Mouse (Mus musculus) gastrocnemius, postnatal 14 days (tissue): ENCODE results near the gene Defb42. TPM values are rescaled to one million over a fixed set of nuclear protein-coding genes. Genes with fewer than 3 reads are reported as not detected.

Source experiments
- DNase-seq: peaks from one replicate; pipeline ENCODE4 v3.0.0; 2021; ENCODE audit warnings: mixed read lengths
- intact Hi-C: fragments of 180-260 bp; cut with DNase I; formaldehyde crosslinking; loops from one replicate; pipeline ENCODE4 v1.15.1; 2025; ENCODE audit warnings: low total_unique reads
- long read RNA-seq, 2 experiments: library from polyadenylated mRNA; stranded (forward); transcript quantifications; one replicate each; pipeline ENCODE4 v2.0.0; 2021
- total RNA-seq, 2 experiments: library from RNA; stranded (reverse); gene quantifications; 2 replicates each; pipeline ENCODE4 v1.2.3; 2021

Gene Defb42
- total RNA-seq, result not detected
- long read RNA-seq, experiment 1, result 0 reads
- long read RNA-seq, experiment 2, result 0 reads

DNA sequence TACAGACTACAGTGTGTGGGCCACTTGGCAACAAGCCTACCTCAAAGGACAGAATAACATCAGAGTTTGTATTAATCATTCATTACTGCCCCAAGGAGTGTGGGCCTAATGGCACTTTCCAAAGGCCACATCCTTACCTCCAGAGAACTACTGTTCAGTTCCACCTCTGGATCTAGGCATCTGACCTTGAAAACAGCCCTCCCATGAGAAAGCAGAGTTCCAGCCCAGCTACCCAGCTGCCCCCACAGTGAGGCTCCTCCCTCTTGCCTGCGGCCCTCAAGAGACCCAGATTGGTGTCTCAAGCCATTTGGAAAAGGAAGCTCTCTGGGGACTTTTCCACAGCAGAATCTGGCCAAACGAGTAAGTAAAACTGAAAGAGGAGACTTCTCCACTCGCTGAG, at the start of gene Defb42:
Defb42 (plus strand) TSS at position 301 of the 400 bp plus-strand sequence.
- intact Hi-C loops, result no loop called here
- no peak for DNase-seq

DNA sequence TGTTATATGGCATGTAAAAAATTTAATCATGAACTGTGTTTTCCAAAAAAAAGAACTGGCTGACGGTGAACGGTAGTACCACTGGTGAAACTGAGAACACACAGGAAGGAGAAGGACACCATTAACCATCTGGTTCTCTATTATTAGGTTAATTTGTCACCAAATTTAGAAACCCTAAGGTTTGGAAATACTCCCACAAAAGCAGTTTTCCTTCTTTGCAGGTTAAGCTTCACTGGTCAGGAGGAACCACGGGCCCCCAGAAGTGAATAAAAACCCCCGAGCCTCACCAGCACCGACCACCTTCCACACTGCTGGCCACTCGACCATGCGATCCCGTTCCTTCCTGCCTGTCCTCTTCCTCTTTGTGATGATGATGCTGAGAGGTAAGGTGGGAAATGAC, 49.0 kb upstream of the Defb42 start, which contains the start of gene Defb47:
Defb47 (plus strand) TSS at position 301 of the 400 bp plus-strand sequence.
- no peak for DNase-seq
- intact Hi-C loops, result no loop called here

DNA sequence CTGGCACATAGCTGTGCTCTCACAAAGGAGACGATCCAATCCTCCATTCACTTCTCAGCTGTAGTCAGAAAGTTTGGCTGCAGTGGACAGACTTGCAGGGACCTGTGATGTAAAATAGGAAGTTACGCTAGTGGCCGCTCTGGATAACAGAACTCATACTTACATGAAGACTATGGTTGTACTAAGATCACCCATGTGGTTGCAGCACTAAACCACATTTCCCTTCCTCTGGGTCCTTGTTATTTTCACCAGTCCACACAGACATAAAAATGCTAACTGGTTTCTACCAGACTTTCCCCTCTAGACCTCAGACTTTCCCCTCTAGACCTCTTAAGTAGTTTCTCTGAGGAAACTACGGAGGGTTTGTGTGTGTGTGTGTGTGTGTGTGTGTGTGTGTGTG, 47.8 kb upstream of the Defb42 start:
- DNase-seq, result no peak
- intact Hi-C loops, result no loop called here

DNA sequence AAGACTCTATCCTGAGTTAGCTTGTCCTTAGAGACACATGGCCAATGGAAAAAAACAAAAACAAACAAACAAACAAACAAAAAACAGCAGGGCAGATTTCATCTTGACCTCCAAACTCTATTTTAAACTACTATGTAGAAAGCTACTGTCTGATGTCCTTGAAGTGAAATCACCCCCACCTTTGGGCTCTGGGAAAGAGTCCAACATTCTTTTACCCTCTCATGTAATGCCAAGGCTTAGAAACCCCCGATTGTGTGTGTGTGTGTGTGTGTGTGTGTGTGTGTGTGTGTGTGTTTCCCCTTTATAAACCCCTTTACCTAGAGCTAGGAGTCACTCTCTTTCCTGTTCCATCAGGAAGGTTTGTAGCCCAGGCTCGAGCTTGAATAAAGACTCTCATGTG, 44.2 kb upstream of the Defb42 start:
- intact Hi-C loops, result no loop called here
- no peak for DNase-seq

DNA sequence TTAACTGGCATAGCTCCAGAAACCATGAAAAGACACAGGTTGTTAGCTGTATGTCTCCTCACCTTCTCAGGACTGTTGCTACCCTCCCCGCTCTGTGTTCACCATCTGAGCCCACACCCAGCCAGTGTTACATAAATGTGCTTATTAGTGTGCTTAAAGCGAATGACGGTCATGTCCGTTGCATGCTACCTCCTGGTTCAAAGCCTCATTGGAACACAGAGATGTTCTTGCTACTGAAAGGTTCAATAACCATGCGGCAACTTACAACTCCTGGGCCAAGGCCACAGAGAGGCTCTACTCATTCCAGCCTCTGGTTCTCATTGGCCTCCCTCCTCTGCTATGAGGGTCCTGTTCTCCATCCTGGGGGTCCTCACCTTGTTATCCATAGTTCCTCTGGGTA, 35.3 kb upstream of the Defb42 start, which contains the start of gene Defb43:
Defb43 (plus strand) TSS at position 301 of the 400 bp plus-strand sequence.
- DNase-seq, result no peak
- intact Hi-C loops, result no loop called here

DNA sequence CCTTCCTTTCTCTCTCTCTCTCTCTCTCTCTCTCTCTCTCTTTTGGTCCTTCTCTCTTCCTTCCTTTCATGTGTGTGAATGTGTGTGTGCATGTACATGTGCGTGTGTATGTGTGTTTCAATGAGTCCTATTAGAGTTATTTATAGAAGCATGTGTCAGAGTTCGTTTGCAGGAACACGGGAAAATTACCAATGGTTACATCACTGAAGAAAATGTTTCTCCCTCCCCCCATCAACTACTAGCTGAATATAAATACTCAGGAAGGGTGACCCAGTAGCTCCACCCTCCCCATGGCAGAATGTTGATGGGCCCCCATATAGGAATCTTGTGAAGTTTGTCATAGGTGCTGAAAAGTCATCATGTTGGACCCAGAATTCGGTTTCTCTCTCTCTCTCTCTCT, 33.7 kb upstream of the Defb42 start:
- intact Hi-C loops, result no loop called here
- DNase-seq, result no peak

DNA sequence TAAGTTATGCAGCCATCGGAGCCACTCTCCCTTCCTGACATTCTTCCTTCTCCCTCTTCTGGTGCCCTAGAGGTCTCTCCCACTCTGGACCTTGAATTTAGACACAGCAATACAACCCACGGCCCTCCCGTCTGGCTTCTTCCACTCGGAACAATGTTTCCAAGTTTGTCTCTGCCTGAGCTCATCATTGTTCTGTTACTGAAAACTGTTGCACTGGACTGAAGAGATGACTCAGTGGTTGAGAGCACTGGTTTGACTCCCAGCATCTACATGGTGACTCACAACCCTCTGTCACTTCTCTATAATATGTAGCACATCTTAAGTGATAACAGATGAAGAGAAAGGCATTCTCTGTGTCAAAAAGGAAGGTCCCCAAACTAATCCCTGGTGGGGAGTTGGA, 32.1 kb upstream of the Defb42 start:
- intact Hi-C loops, result no loop called here
- no peak for DNase-seq

DNA sequence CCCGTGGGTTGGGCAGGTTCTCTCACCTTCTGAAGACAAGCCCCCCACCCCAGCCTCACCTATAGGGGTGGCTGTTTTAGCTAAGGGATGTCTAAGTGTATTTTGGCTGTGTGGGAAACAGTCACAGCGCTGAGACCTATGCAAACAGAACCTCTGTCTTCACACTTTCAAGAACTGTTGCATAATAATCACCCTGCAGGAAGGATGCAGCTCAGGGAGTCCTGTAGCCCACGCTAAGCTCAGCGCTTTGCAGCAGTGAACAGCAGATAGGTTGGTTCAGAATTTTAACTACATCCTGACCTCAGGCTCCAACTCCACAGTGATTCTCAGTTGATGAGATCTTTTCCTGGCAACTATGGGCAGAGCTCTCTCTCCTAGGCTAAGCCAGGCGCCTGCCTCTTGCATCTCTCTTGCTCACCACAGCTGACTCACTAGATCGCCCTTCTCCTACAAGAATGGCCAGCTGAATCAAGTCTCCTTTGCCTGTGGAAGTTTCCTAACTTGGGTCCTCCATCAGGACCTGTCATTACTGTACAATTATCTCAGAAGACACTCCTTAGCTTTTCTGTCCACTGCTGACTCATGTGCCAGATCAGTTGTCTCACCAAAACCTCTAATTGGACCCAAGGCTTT, 26.2 kb upstream of the Defb42 start:
- intact Hi-C loops, result no loop called here
- no peak for DNase-seq

DNA sequence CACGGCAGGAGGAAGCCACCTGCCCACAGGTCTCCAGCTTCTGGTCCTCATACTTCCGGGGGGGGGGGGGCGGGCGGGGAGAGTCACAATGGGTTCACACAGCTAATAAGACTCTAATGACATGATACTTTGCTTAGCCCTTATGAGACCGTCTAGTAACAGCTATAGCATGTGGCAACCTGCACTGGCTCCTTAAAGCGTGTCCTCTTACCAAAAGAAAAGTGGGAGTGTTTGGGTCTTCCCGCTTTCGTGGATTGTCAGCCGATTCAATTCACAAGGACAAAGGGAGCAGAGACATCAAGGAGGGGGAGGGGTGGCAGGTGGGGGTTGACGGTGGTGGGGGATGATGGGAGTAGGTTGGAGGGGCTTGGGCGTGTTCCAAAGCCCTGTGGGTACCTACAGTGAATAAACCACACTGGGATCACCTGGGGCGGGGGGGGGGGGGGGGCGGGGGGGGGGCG, 3.1 kb downstream of the Defb42 start, which contains the start of gene Defb30:
Defb30 (minus strand) TSS at position 51 of the 461 bp plus-strand sequence.
- intact Hi-C loops, result no loop called here
- DNase-seq, result no peak

DNA sequence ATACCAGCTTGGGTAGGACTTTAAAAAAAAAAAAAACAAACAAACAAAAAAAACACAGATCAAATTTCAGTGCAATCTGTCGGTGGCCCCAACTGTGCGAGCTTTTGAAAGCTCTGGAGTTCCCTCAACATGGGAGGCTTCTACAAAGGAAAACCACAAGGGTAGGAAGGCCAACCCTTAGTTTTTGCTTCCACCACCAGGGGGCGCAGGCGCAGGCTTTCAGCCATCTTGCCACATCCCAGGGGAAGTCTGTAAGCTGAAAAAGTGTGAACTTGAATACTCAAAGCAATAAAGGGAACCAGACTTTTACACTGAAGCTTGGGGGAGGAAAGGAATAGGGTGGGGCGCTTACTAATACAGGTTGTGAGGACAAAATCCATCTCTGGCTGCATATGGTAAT, 4.0 kb downstream of the Defb42 start:
- peak; percentile 54 for DNase-seq
- intact Hi-C loops, result no loop called here

DNA sequence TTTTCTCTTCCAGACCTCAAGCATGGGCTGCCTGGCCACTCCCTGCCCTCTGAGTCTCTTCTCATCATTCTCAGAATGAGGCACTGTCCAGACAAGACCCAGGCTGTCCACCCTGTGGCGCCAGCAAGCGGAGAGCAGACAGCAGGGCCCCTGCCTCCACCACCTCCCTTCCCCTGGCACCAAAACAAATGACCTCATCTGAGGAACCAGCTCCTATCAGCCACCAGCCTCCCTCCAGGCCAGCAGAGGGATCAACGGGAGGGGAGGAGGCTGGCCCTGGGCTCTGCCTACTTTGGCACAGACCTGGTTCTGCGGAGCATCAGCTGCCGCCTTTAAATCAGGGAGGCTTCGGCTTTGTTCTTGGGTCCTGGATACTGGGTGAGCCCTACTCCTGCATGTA, 7.9 kb downstream of the Defb42 start:
- peak; percentile 62 for DNase-seq
- intact Hi-C loops, result no loop called here

DNA sequence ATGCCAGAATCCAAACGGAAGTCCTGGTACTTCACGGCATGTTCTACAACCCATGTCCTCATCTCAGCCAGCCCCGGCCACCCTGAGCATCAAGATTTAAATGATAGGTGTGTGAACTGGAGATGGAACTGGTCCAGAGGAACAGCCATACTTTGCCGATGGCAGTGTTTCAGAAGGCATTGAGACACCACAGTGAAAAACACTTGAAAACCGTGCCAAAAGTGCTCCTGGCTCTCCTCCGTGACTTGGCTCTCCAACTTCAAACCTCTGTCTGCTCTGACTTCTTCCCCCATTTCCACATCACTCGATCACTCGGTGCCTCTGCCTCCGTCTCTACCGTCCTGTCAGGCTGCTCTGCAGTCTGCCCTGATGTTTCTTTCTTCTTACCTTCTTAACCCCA, 13.6 kb downstream of the Defb42 start:
- intact Hi-C loops, result no loop called here
- no peak for DNase-seq

DNA sequence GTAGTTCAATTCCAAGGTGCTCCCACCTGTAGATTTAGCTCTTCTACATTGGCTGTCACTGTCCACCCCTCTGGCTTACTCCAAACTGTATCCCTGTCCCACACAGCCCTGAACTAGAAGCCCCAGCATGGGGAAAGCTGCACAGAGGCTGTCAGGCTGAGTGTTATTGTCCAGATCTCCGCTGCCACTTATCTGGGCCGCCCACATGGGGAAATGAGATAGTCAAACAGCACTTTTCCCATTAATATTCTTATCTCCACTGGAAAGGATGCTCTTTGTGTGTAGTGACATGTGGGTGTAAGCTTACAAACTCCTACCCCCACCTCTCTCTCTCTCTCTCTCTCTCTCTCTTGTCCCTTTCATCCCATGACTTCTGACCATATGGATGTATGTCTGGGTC, 15.4 kb downstream of the Defb42 start:
- no peak for DNase-seq
- intact Hi-C loops, result no loop called here

DNA sequence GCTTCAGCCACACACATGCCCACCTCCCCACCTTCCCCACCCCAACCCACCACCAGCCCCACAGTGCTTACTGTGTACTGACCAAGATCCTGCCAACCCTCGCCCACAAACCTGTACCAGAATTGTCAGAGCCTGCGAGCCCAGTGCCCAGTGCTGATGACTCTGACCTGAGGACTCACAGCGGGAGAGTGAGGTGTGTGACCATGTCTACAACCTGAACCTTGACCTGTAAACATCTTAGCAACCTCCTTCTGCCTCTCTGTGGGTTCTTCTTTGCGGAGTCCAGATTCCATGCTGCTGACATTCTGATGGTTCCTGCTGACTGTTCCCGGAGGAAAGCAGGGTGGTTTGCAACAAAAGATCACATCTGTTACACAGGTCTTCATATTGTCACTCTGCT, 18.6 kb downstream of the Defb42 start:
- DNase-seq, result no peak
- intact Hi-C loops, result loop anchor here (5.0 kb wide), 1 partner anchor 307 kb away; no protein-coding TSS in a partner anchor

DNA sequence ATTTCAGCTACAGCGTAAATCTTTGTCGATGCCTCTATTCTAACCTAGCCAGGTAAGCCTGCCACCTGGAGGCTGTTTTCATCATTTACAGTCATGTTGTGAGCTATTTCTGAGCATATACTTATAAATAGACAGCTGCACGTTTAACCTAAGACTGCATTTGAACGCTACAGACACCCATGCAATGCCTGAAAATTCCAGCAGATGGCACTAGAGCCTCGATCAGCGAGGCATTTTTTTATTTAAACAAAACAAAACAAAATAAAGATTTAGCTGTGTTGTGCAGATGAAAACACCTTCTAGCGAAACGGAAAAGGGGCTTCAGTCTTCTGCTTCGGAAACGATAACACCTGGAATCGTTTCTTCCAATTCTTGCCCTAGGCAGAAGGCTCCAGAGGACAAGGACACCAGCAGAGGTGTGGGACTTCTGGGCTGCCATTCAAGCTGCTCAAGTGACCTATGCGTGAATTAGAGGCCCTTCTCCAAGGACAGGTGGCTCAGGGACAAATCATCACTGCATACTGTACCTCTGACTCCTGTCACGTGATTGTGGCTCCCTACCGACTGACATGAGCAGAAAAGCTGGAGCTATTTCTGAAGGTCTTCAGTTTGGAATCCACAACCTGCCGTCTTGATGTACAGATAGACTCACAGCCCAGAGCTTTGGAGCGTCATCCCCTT, 20.0 kb downstream of the Defb42 start:
- peak; percentile 30 for DNase-seq
- intact Hi-C loops, result loop anchor here (5.0 kb wide), 1 partner anchor 306 kb away; no protein-coding TSS in a partner anchor

DNA sequence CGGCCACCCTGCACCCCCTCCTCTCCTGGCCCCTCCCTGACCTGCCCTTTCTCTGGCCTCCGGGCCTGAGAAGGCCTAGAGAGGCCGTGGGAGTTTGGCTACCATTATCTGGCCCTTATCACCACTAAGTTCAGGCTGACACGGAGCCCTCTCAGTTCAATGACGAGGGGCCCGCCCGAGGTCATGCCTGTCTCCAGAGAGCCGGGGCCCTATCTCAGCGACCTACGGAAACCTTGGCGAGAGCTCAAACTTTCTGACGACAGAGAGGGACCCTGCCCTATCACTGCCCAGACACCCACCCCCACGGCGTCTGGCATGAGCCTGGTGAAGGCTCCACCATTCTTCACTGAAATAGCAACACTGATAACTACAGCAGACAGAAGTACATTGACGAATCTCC, 20.9 kb downstream of the Defb42 start:
- intact Hi-C loops, result loop anchor here (5.0 kb wide), 1 partner anchor 305 kb away; no protein-coding TSS in a partner anchor
- DNase-seq, result no peak

Other genes with a start within 250 kb of the Defb42 start
- gene Wdfy2, start 209.3 kb upstream of the Defb42 start, total RNA-seq, result 1 to 10 TPM; 7.4 to 7.8 TPM
- gene Defb48, start 62.5 kb upstream of the Defb42 start, total RNA-seq, result not detected
- gene Defb47, start 48.9 kb upstream of the Defb42 start, total RNA-seq, result not detected
- gene Defb43, start 35.2 kb upstream of the Defb42 start, total RNA-seq, result not detected
- not detected for gene Defb30, start 3.0 kb downstream of the Defb42 start, total RNA-seq